Mouse (Mus musculus) stomach, embryonic 15.5 days (tissue): Measurements from ENCODE around the gene Fkbp4. TPM values are rescaled to one million over a fixed set of nuclear protein-coding genes. Genes with fewer than 3 reads are reported as not detected.
"Not testable (repeated sequence)": the region's sequence is repeated elsewhere in the genome, so short reads cannot be mapped to it uniquely, and the experiment has no call there.

Source experiments
- ATAC-seq: fragments of 200-750 bp; cut with Nextera tagmentation; 2 replicates; pipeline ENCODE4 v1.8.0; 2017; ENCODE audit warnings: low read depth, moderate number of reproducible peaks, moderate TSS enrichment; ENCODE audit not compliant: insufficient read depth, low FRiP score
- H3K27ac ChIP-seq: fragments of 300-500 bp; sonication (generic); 2 replicates; pipeline ENCODE4 v1.5.1; 2015; ENCODE audit warnings: mild to moderate bottlenecking, inconsistent platforms
- H3K27me3 ChIP-seq: fragments of 300-500 bp; sonication (generic); replicated peaks from 2 replicates; pipeline ENCODE4 v1.6.1; 2015; ENCODE audit warnings: inconsistent platforms
- H3K36me3 ChIP-seq: fragments of 300-500 bp; sonication (generic); 2 replicates; pipeline ENCODE4 v1.6.1; 2015; ENCODE audit warnings: inconsistent platforms
- H3K4me1 ChIP-seq: fragments of 300-500 bp; sonication (generic); 2 replicates; pipeline ENCODE4 v1.6.1; 2015; ENCODE audit warnings: inconsistent platforms
- H3K4me2 ChIP-seq: fragments of 300-500 bp; sonication (generic); 2 replicates; pipeline ENCODE4 v1.6.1; 2015; ENCODE audit warnings: mild to moderate bottlenecking, inconsistent platforms
- H3K4me3 ChIP-seq: fragments of 300-500 bp; sonication (generic); replicated peaks from 2 replicates; pipeline ENCODE4 v1.5.1; 2015; ENCODE audit warnings: inconsistent platforms
- H3K9ac ChIP-seq: fragments of 300-500 bp; sonication (generic); 2 replicates; pipeline ENCODE4 v1.6.1; 2015; ENCODE audit warnings: inconsistent platforms
- H3K9me3 ChIP-seq: fragments of 300-500 bp; sonication (generic); 2 replicates; pipeline ENCODE4 v1.6.1; 2016; ENCODE audit warnings: inconsistent platforms
- WGBS: fragments of 180-500 bp; shearing (Covaris S2); methylation state at CpG from one replicate; pipeline ENCODE4 v1.1.7; 2015; 5-methylcytosine and 5-hydroxymethylcytosine counted together
- polyA plus RNA-seq: library from polyadenylated mRNA; unstranded; fragments of >200 nt; fragmentation: Nextera tagmentation; extraction: Ambion mirVana; gene quantifications from 2 replicates; pipeline ENCODE4 v1.2.1, GENCODE M21; 2015

Gene Fkbp4
- polyA plus RNA-seq, 1 experiment from 2014 or later = 407 TPM

GRCm38 (mm10) chr6:128385026-128385425, 53.5 kb downstream of the Fkbp4 start:
- Histone ChIP-seq H3K4me3 (no peak overlapping the region), H3K9ac (no peak overlapping the region), H3K4me2 (no peak overlapping the region), H3K36me3 (no peaks in the 10 kb centered on the region), H3K27ac (no peak overlapping the region), H3K4me1 (no peaks in the 10 kb centered on the region), H3K9me3 (no peaks in the 10 kb centered on the region), H3K27me3 (no peaks in the 10 kb centered on the region)
- 65% methylated on average over 1 of the region's 1 CpGs for WGBS
- no peak for ATAC-seq

- Histone ChIP-seq H3K27ac (no peak overlapping the region), H3K4me1 (no peaks in the 10 kb centered on the region), H3K9me3 (no peaks in the 10 kb centered on the region), H3K27me3 (no peaks in the 10 kb centered on the region), H3K36me3 (no peaks in the 10 kb centered on the region), H3K4me2 (no peak overlapping the region), H3K9ac (no peak overlapping the region), H3K4me3 (no peak overlapping the region)
- 75% methylated on average over 7 of the region's 7 CpGs for WGBS
- no peak for ATAC-seq
These were observed 54.7 kb downstream of the Fkbp4 start for GRCm38 (mm10) chr6:128383752-128384151.

- H3K9me3 ChIP-seq = no peaks in the 10 kb centered on the region
- no peak overlapping the region for H3K4me2 ChIP-seq
- 67% methylated on average over 3 of the region's 3 CpGs for WGBS
- H3K36me3 ChIP-seq = 0 out of 2 replicates have a peak, but pooled peaks cover 3% of the 10 kb centered on the region
- H3K27ac ChIP-seq = no peak overlapping the region
- H3K27me3 ChIP-seq = no peaks in the 10 kb centered on the region
- H3K4me3 ChIP-seq = no peak overlapping the region
- ATAC-seq = no peak
- H3K9ac ChIP-seq = no peak overlapping the region
- H3K4me1 ChIP-seq = no peaks in the 10 kb centered on the region
These were observed 57.2 kb downstream of the Fkbp4 start for GRCm38 (mm10) chr6:128381254-128381653.

GRCm38 (mm10) chr6:128380594-128381167, 57.8 kb downstream of the Fkbp4 start:
- WGBS = 61% methylated on average over 1 of the region's 1 CpGs
- not testable (repeated sequence) for H3K9ac ChIP-seq, H3K9me3 ChIP-seq, H3K4me2 ChIP-seq, ATAC-seq, H3K4me3 ChIP-seq, H3K4me1 ChIP-seq, H3K27me3 ChIP-seq, H3K36me3 ChIP-seq, H3K27ac ChIP-seq

Other genes starting within 250 kb of the Fkbp4 start
- gene Tead4, start 137.9 kb downstream of the Fkbp4 start, polyA plus RNA-seq = 1.6 and 2.8 TPM in 2 replicates
- gene Tulp3, start 82.8 kb downstream of the Fkbp4 start, polyA plus RNA-seq = 14.6 and 15.8 TPM in 2 replicates
- 96.8 and 102 TPM in 2 replicates for gene Rhno1, start 75.8 kb downstream of the Fkbp4 start, polyA plus RNA-seq
- gene Foxm1, start 75.7 kb downstream of the Fkbp4 start, polyA plus RNA-seq = 23.2 and 27.3 TPM in 2 replicates
- gene Tex52, start 63.2 kb downstream of the Fkbp4 start, polyA plus RNA-seq = 0.28 and 0.31 TPM in 2 replicates
- gene Gm44596, start 63.2 kb downstream of the Fkbp4 start, polyA plus RNA-seq = not detected in 2 replicates
- 4.7 and 5.3 TPM in 2 replicates for gene Nrip2, start 39.4 kb downstream of the Fkbp4 start, polyA plus RNA-seq
- gene Itfg2, start 13.7 kb downstream of the Fkbp4 start, polyA plus RNA-seq = 28.5 and 29.0 TPM in 2 replicates
- 3.4 and 10.6 TPM in 2 replicates for gene Pzp, start 88.0 kb upstream of the Fkbp4 start, polyA plus RNA-seq
- gene A2ml1, start 142.9 kb upstream of the Fkbp4 start, polyA plus RNA-seq = 3.3 and 6.4 TPM in 2 replicates
- gene Klrb1a, start 184.9 kb upstream of the Fkbp4 start, polyA plus RNA-seq = not detected in 2 replicates
- 2.0 and 3.9 TPM in 2 replicates for gene Clec2h, start 223.7 kb upstream of the Fkbp4 start, polyA plus RNA-seq